Mouse (Mus musculus): ENCODE data around the gene Sh3bp2. TPM values are rescaled to one million over a fixed set of nuclear protein-coding genes. Genes with fewer than 3 reads are reported as not detected.

The Sh3bp2 gene
- polyA plus RNA-seq, 1 experiment from 2014 or later = 3.7 TPM

- no peak overlapping the region for H3K9ac ChIP-seq (ENCODE audit: low read depth, low read length)
- H3K4me3 ChIP-seq (ENCODE audit: low read length) = no peak overlapping the region
- no peaks in the 10 kb centered on the region for H3K27me3 ChIP-seq (replicated peaks; ENCODE audit: control insufficient read depth, insufficient read depth, low read length)
- ATAC-seq = no peak
- H3K9me3 ChIP-seq (ENCODE audit: control insufficient read depth, low read length) = no peaks in the 10 kb centered on the region
- no peaks in the 10 kb centered on the region for H3K4me1 ChIP-seq (ENCODE audit: control insufficient read depth, insufficient read depth, low read length)
- no peak overlapping the region for H3K4me2 ChIP-seq (ENCODE audit: low read depth, low read length)
- no peak overlapping the region for H3K27ac ChIP-seq (ENCODE audit: low read length)
- H3K36me3 ChIP-seq (ENCODE audit: control insufficient read depth, insufficient read depth, low read length) = peaks cover 18% of the 10 kb centered on the region
- WGBS = 85% methylated on average over 4 of the region's 4 CpGs
These were observed 84.3 kb downstream of the Sh3bp2 start for GRCm38 (mm10) chr5:34609966-34610365.

Small RNA genes within 50 kb of the gene (microRNA-seq; reads per million reads assigned to microRNA genes)
- gene Mir7036b = 0.91 reads per million

Other genes starting within 250 kb of the Sh3bp2 start
- gene Zfyve28, start 237.4 kb upstream of the Sh3bp2 start, polyA plus RNA-seq (2015; fragmentation: Nextera tagmentation; extraction: Ambion mirVana) = 0.28 and 0.42 TPM in 2 replicates
- gene Cfap99, start 237.2 kb upstream of the Sh3bp2 start, polyA plus RNA-seq (2015; fragmentation: Nextera tagmentation; extraction: Ambion mirVana) = not detected in 2 replicates
- 133 and 143 TPM in 2 replicates for gene Rnf4, start 189.5 kb upstream of the Sh3bp2 start, polyA plus RNA-seq (2015; fragmentation: Nextera tagmentation; extraction: Ambion mirVana)
- gene Fam193a, start 155.9 kb upstream of the Sh3bp2 start, polyA plus RNA-seq (2015; fragmentation: Nextera tagmentation; extraction: Ambion mirVana) = 6.7 TPM in 2 replicates
- gene Tnip2, start 11.8 kb upstream of the Sh3bp2 start, polyA plus RNA-seq (2015; fragmentation: Nextera tagmentation; extraction: Ambion mirVana) = 15.8 and 17.1 TPM in 2 replicates
- 138 and 143 TPM in 2 replicates for gene Add1, start 47.8 kb downstream of the Sh3bp2 start, polyA plus RNA-seq (2015; fragmentation: Nextera tagmentation; extraction: Ambion mirVana)
- gene Mfsd10, start 111.4 kb downstream of the Sh3bp2 start, polyA plus RNA-seq (2015; fragmentation: Nextera tagmentation; extraction: Ambion mirVana) = 116 and 118 TPM in 2 replicates
- gene Nop14, start 134.3 kb downstream of the Sh3bp2 start, polyA plus RNA-seq (2015; fragmentation: Nextera tagmentation; extraction: Ambion mirVana) = 21.0 and 23.7 TPM in 2 replicates
- 0.93 and 1.2 TPM in 2 replicates for gene Grk4, start 134.5 kb downstream of the Sh3bp2 start, polyA plus RNA-seq (2015; fragmentation: Nextera tagmentation; extraction: Ambion mirVana)
- 7.2 and 7.4 TPM in 2 replicates for gene Htt, start 235.9 kb downstream of the Sh3bp2 start, polyA plus RNA-seq (2015; fragmentation: Nextera tagmentation; extraction: Ambion mirVana)

Data from intestine, embryonic 16.5 days (tissue).